Mouse (Mus musculus): ENCODE data around the gene Ripor2.

Ripor2 gene

DNA sequence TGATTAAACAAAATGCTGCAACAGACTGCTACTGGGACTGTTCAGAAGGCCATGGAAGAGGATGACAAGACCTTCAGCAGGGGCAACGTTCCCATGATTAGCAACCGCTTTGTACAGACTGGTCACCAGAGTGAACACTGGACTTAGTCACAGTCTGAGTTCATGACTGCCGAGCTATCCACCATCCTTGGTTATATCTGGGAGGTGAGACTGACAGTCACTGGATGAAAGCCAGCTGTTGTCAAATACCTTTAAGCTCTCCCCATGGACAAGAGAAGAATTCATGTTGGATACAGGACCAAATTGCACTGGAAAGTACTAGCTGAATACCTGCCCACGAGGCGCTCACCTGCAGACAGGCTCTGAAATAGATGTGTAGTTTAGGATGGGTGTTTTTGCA, 2.4 kb downstream of the Ripor2 start:
- no peak for DNase-seq (ENCODE audit: low spot score in 2 of 2)

GRCm38 (mm10) chr13:24584841-24585240, 2.9 kb downstream of the Ripor2 start:
- no peak for DNase-seq (ENCODE audit: low spot score in 2 of 2)

GRCm38 (mm10) chr13:24585369-24585768, 3.4 kb downstream of the Ripor2 start:
- no peak for DNase-seq (ENCODE audit: low spot score in 2 of 2)

DNA sequence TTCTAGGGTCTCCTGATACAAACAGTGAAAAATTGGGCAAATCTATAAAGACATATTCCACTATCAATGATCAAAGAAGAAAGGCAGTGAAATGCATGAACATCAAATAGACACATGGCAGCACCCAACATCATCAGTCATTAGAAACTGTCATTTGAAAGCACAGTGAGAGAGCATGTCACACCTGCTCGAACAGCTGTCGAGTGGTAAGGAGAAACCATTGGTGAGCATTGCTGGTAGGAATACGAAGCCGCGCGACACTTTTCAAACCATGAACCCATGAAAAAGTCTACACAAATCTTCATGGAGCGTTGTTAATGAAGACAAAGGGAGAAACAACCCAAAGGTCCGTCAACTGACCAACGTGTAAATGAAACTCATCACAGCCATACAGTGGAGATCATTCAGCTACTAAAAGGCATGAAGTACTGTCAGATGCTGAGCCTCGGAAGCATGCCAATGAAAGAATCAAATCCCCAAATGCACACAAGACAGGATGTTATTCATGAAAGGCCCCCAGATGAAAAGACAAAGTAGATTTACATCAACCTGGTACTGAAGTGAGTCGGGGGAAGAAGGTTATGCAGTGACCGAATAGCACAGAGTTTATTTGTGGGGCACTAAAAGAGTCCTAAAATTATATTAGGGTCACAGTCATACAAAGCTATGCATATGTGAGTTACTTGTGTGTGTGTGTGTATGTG, 5.4 kb downstream of the Ripor2 start:
- DNase-seq (ENCODE audit: low spot score in 2 of 2): no peak

DNA sequence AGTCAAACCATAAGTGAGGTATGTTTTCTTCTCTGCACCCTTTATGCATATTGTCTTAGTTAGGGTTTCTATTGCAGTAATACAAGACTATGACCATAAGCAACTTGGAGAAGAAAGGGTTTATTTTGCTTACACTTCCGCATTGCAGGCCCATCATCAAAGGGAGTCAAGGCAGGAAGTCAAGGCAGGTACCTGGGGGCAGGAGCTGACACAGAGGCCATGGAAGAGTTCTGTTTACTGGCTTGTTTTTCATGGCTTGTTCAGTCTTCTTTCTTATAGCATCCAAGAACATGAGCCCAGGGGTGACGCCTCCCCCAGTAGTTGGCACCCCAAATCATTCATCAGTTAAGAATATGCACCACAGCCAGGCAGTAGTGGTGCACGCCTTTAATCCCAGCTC, 6.6 kb downstream of the Ripor2 start:
- DNase-seq (ENCODE audit: low spot score in 2 of 2): no peak

DNA sequence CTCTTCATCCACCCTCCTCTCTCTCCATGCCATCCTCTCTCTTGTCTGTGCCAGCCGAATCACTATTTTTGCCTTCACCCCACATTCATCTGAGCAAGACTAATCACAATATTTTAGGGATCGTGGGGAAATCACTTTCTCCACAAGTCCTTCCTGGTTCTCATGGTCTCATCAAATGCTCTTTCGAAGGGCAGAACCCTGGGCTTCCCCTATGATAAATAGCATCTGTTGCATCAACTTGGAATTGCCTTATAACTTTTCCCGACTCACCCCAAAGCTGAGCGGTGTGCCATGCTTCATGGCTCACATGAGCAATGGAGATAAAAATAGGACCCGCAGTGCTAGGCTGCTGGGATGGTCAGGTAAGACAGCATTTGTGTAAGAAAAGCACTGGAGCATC, 9.7 kb downstream of the Ripor2 start:
- no peak for DNase-seq (ENCODE audit: low spot score in 2 of 2)

GRCm38 (mm10) chr13:24594303-24594702, 12.3 kb downstream of the Ripor2 start:
- DNase-seq (ENCODE audit: low spot score in 2 of 2): no peak

GRCm38 (mm10) chr13:24599631-24600041, 17.6 kb downstream of the Ripor2 start:
- DNase-seq (ENCODE audit: low spot score in 2 of 2): peak in 1 of 2 experiments; percentile 68

- DNase-seq (ENCODE audit: low spot score in 2 of 2): peak; percentile 40 to 55
These were observed 21.0 kb downstream of the Ripor2 start for GRCm38 (mm10) chr13:24602978-24603377.

DNA sequence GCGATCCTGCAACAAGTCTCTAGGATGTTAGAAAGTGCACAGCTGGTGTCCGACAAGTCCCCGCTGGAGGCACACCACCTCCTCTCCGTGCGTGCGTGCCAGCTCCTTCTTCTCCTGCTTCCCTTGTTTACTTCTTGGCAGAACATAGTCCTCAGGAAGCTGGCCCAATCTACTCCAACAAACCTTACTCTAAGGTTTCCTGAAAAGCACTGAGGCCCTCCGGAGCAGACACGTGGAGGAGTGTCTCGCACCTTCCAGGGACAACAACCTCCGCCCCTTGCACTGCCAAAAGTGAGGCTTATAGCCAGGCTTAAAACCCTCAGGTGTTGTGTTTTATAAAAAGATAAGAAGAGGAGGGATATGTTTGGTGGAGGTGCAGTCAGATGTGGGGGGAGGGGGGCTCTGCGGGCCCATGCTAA, 21.6 kb downstream of the Ripor2 start:
- DNase-seq (ENCODE audit: low spot score in 2 of 2): peak; percentile 41 to 55

DNA sequence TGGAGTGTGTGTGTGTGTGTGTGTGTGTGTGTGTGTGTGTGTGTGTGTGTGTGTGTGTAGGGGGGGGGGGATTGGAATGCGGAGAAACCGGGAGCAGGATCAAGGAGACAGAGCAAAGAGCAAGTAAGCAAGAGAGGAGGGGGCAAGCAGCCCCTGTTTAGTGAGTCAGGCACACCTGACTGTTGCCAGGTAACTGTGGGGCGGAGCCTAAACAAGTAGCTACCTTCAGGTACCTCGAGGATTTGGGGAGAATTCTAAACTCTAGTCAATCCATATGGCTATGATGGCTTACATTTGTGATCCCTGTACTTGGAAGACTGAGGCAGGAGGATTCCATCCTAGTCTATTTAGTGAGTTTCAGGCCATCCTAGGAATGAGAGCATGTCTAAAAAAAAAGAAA, 22.1 kb downstream of the Ripor2 start:
- peak in 1 of 2 experiments; percentile 40 for DNase-seq (ENCODE audit: low spot score in 2 of 2)

DNA sequence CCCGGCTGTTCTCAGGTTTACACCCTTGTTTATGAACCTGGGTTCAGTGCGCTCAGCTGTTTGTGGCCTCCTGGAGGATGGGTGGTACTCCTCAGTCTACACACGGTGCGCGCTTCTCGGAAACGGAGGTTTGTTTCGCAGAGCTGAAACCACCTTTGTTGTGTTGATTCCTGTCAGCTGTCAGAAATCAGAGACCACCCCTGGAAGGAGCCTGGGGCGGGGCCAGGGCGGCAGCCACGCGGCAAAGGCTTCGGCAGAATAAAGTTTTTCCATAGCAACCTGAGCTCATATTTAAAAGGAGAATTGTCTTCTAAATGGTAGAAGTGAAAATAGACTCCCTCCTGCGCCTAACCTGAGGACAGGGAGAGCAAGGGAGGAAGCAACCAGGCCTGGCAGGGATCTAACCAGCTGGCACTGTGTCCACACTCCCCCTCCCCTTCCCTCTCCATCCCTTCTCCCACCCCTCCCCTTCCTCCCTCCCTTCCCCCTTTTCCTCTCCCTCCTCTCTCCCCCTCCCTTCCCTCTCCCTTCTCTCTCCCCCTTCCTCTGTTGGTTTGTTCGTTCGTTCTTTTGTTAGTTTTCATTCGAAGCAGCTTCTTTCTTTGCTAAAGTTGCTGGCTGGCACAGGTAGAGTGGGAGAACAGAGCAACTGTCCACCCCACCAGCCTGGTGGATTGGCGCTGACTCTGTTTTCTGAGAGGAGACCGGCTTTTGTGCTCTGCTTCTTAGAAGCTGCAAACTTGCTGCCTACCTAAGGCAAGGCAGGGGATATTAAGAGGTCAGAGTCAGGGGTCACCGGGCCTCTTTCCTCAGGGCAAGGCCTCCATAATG, 23.0 kb downstream of the Ripor2 start:
- DNase-seq (ENCODE audit: low spot score in 2 of 2): peak; percentile 44 to 79

DNA sequence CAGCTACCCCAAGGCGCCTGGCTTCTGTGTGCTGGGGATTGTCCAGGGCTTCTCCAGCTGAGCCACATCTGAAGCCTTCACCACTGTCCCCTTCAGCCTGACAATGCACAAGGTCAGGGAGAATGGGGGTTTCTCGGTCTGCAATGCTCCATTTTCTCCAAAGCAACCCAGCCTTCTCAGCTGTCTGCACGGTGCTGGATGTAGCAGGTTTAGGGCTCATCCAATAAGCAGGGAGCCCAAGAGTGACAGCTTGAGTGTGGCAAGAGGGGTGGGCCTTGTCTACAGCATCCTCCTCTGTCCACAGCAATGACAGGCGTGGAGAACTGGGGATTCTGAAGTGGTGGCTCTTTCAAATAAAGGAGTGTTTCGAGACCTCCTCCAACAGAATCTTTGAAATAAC, 23.8 kb downstream of the Ripor2 start:
- no peak for DNase-seq (ENCODE audit: low spot score in 2 of 2)

DNA sequence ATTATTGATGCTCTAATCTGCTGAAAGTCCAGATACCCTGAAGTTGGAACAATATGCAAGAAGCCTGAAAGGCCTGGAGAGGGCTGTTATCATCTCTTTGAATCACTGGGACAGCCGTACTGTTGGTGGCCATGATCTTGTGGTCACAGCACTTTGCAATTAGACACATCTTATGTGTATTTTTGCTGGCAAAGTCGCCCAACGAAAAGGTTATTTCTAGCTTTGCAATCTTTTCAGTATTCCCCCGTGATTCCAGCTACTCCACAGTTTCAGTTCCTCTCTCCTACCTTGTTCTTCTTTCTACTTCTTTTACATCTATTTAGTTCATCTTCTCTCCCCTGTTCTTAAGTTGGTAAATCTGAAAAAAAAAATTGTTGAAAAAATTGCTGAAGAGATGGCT, 26.0 kb downstream of the Ripor2 start:
- no peak for DNase-seq (ENCODE audit: low spot score in 2 of 2)

DNA sequence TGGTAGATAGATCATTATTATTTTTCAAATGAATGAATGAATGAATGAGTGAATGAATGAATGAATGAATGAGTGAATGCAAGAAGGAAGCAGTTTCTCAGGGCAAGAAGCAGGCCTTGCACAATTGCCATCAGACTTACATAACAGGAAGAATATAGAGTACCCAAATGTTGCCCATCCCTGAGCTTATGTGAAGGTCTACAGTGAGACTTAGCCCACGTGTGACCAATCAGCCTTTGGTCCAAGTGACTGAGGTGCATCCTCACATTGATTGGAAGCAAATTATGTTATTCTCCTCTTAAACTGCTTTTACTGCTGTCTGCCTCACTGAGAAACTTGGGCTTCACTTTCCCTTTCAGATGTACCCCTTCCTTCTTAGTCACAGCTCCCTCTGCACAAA, 26.7 kb downstream of the Ripor2 start:
- DNase-seq (ENCODE audit: low spot score in 2 of 2): no peak

DNA sequence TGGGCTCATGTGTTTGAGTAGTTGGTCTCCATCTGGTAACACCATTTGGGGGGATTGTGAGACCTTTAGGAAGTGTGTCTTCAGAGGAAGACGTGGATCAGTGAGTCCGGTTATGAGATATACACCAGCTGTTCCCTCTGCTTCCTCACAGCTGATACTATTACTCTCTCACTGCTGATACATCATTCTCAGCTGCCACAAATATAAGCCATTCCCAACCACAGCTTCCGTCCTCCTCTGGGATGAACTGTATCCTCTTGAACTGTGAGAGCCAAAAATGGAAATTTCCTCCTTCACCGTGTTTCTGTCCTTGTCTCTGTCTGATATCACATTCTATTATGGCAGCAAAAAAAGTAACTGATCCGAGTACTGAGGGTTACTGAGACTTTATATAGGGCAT, 28.9 kb downstream of the Ripor2 start:
- DNase-seq (ENCODE audit: low spot score in 2 of 2): no peak

GRCm38 (mm10) chr13:24613031-24613430, 31.0 kb downstream of the Ripor2 start:
- no peak for DNase-seq (ENCODE audit: low spot score in 2 of 2)

DNA sequence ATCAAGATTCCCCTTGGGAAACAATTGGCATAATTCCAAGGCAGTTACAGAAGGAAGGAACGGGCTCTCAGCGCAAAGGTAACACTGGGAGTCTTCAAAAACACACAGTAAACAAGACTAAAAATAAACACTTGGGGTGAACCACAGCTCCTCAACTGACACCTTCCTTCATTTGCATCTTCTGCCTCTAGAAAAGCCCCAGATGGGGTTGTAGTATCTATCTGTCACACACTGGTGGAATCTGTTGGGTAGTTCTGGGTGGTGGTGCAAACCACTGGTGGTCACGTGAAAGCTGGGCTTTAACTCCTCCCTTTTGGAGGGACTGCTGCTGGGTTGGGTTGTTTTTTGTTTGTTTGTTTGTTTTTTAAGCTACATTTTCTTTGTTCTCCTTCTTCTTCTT, 31.4 kb downstream of the Ripor2 start:
- DNase-seq (ENCODE audit: low spot score in 2 of 2): peak in 1 of 2 experiments; percentile 60

DNA sequence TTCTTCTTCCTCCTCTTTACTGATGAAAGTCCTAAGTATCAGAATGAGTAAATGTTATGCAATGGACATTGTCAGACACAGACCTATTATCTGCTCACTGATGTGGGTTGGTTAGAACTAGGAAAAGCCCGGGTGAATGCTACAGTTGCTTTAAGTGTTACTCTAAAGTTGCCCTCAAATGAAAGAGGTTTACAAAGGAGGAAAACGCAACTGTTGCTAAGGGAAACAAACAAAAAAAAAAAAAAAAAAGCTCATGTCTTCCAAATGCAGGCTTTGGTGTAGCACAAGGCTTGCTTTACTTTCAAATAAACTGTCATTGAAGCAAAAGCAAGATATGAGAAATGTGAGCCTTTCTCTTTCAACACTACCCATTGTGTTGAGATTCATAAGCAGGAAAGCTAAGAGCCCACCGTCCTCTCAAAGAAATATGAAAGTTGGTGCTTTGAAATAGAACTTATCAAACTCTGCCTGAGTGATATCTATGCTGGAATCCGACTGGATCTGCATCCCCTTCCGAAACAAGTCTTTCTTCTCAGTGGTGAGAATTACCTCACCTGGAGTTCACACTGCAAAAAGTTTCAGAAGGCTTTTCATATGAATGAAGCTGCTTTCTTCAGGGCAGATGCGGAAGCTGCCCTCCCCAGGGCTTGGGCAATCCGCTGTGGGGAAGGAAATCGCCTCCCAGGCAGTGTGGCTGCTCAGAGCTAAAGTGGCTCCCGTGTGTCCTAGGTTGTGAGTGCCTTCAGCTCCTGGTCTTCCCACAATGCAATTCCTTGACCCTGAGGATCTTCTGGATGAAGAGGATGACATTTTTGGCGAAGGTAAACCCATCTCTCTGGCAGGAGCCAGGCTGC, 32.2 kb downstream of the Ripor2 start:
- peak in 1 of 2 experiments; percentile 63 for DNase-seq (ENCODE audit: low spot score in 2 of 2)

- peak in 1 of 2 experiments; percentile 60 for DNase-seq (ENCODE audit: low spot score in 2 of 2)
These were observed 34.1 kb downstream of the Ripor2 start for GRCm38 (mm10) chr13:24615921-24616565.

DNA sequence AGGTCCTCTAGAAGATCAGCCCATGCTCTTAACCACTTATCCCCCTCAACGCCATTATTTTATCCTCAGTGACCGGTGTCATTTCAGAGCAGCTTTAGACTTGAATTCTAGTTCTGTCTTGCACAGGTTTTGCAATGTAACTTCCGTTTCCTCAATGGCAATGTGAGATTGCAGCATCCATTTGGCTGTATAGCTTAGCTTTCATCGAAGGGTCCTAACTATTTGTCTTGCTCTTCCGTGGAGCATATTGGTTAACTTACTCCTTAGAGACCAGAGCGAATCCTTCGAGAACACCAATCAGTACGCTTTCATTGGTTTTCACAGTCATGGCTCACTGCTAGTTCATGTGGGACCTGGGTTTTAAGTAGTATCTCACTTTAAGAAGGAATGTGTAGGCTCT, 34.7 kb downstream of the Ripor2 start:
- no peak for DNase-seq (ENCODE audit: low spot score in 2 of 2)
